Mouse (Mus musculus) liver, embryonic 11.5 days (tissue): ENCODE measurements around the gene Gstt1. TPM values are rescaled to one million over a fixed set of nuclear protein-coding genes. Genes with fewer than 3 reads are reported as not detected.
A peak's percentile ranks its signal among the peaks of the same experiment; 100 is the strongest.

Source experiments
- ATAC-seq: fragments of 200-750 bp; cut with Nextera tagmentation; replicated peaks from 2 replicates; pipeline ENCODE4 v1.8.0; 2017; ENCODE audit warnings: moderate number of reproducible peaks, mild to moderate bottlenecking, moderate TSS enrichment, moderate library complexity; ENCODE audit not compliant: low FRiP score
- DNase-seq: peaks from one replicate; pipeline ENCODE4 v3.0.0-alpha.2; 2017; ENCODE audit warnings: low spot score
- H3K27ac ChIP-seq: fragments of 300-500 bp; sonication (generic); 2 replicates; pipeline ENCODE4 v1.5.1; 2014; ENCODE audit warnings: mild to moderate bottlenecking, low read depth, low read length, control low read depth
- H3K27me3 ChIP-seq: fragments of 300-500 bp; sonication (generic); replicated peaks from 2 replicates; pipeline ENCODE4 v1.6.1; 2014; ENCODE audit warnings: low read length, mixed read lengths; ENCODE audit not compliant: control insufficient read depth, insufficient read depth
- H3K36me3 ChIP-seq: fragments of 300-500 bp; sonication (generic); 2 replicates; pipeline ENCODE4 v1.6.1; 2014; ENCODE audit warnings: mild to moderate bottlenecking, low read length, moderate library complexity, mixed read lengths; ENCODE audit not compliant: control insufficient read depth, insufficient read depth
- H3K4me1 ChIP-seq: fragments of 300-500 bp; sonication (generic); replicated peaks from 2 replicates; pipeline ENCODE4 v1.6.1; 2014; ENCODE audit warnings: low read length, mixed read lengths; ENCODE audit not compliant: control insufficient read depth, insufficient read depth
- H3K4me2 ChIP-seq: fragments of 300-500 bp; sonication (generic); 2 replicates; pipeline ENCODE4 v1.6.1; 2014; ENCODE audit warnings: mild to moderate bottlenecking, control low read depth, moderate library complexity
- H3K4me3 ChIP-seq: fragments of 300-500 bp; sonication (generic); 2 replicates; pipeline ENCODE4 v1.5.1; 2014; ENCODE audit warnings: low read depth, low read length, control low read depth
- H3K9ac ChIP-seq: fragments of 300-500 bp; sonication (generic); 2 replicates; pipeline ENCODE4 v1.6.1; 2014; ENCODE audit warnings: low read depth, low read length, control low read depth
- H3K9me3 ChIP-seq: fragments of 300-500 bp; sonication (generic); 2 replicates; pipeline ENCODE4 v1.6.1; 2016; ENCODE audit warnings: low read length, inconsistent platforms, mixed read lengths; ENCODE audit not compliant: control insufficient read depth
- WGBS: fragments of 180-500 bp; shearing (Covaris S2); extraction: QIAGEN DNeasy Blood & Tissue Kit; methylation state at CpG from one replicate; pipeline ENCODE4 v1.1.7; 2014; 5-methylcytosine and 5-hydroxymethylcytosine counted together
- polyA plus RNA-seq: library from polyadenylated mRNA; unstranded; fragments of >200 nt; fragmentation: Nextera tagmentation; extraction: Ambion mirVana; gene quantifications from 2 replicates; pipeline ENCODE4 v1.2.1, GENCODE M21; 2014

Gstt1 gene
- polyA plus RNA-seq, 1 experiment from 2014 or later: 43.0 TPM

DNA sequence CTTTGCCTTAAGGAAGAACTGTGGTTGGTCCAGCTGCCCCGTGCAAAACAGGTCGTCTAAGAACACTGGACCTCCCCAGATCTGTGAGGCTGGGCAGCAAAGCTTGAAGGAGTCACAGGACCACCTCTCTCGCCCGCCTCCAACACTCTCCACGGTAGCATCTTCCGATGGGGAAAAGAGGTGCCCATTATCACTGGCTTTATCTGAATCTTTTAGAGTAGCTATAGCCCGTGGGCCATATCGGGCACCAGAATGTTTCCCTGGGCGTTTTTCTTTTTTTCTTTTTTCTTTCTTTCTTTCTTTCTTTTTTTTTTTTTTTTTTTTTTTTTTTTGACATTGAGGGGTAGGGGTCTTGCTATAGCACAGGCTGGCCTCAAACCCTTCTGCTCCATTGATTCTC is 36.3 kb upstream of the Gstt1 start:
- peaks cover 31% of the 10 kb centered on the region for H3K4me1 ChIP-seq
- no peak for DNase-seq

DNA sequence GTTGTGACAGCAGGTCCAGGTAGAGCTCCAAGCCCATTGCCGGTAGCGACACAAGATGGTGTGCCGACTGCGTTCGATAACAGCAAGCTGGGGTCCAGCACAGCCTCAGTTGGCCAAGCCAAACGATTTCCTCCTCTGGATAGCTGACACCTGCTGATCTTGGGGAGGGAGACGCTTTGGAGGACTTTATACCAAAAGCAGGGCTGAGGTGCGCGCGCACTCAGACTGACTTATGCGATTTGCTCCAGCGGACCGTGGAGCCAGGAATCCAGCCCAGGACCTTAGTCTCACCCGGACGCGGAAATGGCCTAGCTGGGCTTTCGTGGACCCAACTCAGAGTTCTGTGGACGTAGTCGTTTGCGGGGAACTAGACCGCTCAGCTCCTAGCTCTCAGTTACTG is 35.9 kb upstream of the Gstt1 start:
- H3K27me3 ChIP-seq: no peaks in the 10 kb centered on the region
- peak overlapping the region; percentile 94 for H3K4me2 ChIP-seq
- H3K4me3 ChIP-seq: peak overlapping the region; percentile 52
- H3K9me3 ChIP-seq: no peaks in the 10 kb centered on the region
- WGBS: 1% methylated on average over 21 of the region's 21 CpGs
- ATAC-seq (peak; percentile 10; the same call in 1 of the 2 replicates), DNase-seq (peak; percentile 84)
- peak overlapping the region; percentile 63 for H3K9ac ChIP-seq
- H3K27ac ChIP-seq: peak overlapping the region; percentile 77
- H3K4me1 ChIP-seq: peaks cover 31% of the 10 kb centered on the region
- no peaks in the 10 kb centered on the region for H3K36me3 ChIP-seq

More for the DNA sequence above, 36.3 kb upstream of the Gstt1 start:
- no peaks in the 10 kb centered on the region for H3K36me3 ChIP-seq
- no peaks in the 10 kb centered on the region for H3K9me3 ChIP-seq
- H3K27me3 ChIP-seq: no peaks in the 10 kb centered on the region
- peak overlapping the region; percentile 63 for H3K9ac ChIP-seq
- ATAC-seq: no peak
- H3K27ac ChIP-seq: peak overlapping the region; percentile 77; the same call in 1 of the 2 replicates
- peak overlapping the region; percentile 52 for H3K4me3 ChIP-seq
- H3K4me2 ChIP-seq: peak overlapping the region; percentile 94
- WGBS: 8% methylated on average over 9 of the region's 9 CpGs

DNA sequence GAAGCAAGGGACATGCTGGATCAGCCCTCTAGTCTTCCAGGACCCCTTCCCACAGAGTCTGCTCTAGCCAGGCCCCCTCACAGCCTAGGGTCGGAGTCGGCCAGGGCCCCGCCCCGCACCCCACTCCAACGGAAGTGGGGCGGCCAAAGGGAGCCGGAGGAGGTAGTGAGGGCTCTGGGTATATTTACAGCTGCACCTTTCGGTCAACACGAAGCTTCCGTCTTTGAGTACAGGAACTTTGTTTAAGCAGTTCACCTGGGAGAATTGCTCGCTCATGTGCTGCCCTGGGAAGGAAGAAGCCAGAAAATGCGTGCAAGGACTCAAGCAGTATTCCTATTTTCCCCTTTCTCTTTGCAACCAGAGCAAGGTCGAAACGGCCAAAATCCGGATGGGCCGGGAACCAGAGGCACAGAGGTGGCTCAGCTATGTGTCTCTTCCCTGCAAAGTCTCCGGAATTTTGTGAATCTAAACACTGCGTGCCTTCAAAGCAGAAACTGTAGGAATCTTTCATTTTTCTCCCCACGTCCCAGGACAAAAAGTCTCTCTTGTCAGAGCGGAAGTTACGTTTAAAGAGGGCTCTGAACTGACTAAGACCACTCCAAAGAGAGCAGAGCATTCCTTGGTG is 35.2 kb upstream of the Gstt1 start:
- Histone ChIP-seq H3K9me3 (no peaks in the 10 kb centered on the region), H3K27me3 (no peaks in the 10 kb centered on the region), H3K4me3 (peak overlapping the region; percentile 52), H3K36me3 (no peaks in the 10 kb centered on the region), H3K27ac (peak overlapping the region; percentile 77; the same call in 1 of the 2 replicates), H3K9ac (peak overlapping the region; percentile 63), H3K4me2 (peak overlapping the region; percentile 94), H3K4me1 (peaks cover 31% of the 10 kb centered on the region)
- DNase-seq (no peak), ATAC-seq (no peak)
- WGBS: 14% methylated on average over 21 of the region's 21 CpGs

DNA sequence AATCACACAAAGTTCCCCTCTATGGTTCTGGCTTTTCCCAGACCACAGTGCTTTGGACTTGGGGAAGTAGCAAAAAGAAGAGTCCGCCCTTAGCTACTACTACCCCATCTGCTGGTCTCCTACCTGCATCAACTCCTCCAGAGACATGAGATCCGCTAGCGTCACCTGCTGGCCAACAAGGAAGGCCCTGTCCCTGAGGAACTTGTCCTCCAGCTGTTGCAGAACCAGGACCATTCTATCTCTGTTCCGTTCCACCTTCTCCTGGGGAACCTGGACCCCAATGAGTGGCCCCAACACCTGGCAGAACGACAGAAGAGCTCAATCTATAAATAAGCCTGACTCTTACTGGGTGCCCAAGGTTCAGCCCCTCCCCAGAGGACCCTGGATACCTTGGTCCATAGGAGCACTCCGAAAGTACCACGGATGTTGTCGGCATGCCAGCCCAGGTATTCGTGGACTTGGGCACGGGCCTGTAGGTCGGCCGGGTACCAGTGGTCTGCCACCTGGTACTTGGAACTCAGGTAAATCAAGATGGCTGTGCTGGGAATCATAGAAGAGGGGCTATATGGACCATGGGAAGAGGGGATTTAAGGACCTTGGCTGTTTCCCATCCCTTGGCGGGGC is 34.0 kb upstream of the Gstt1 start:
- Histone ChIP-seq H3K4me3 (no peak overlapping the region), H3K9ac (no peak overlapping the region), H3K4me1 (peaks cover 22% of the 10 kb centered on the region), H3K27ac (no peak overlapping the region), H3K27me3 (no peaks in the 10 kb centered on the region), H3K4me2 (no peak overlapping the region), H3K36me3 (no peaks in the 10 kb centered on the region), H3K9me3 (no peaks in the 10 kb centered on the region)
- no peak for ATAC-seq
- 52% methylated on average over 13 of the region's 13 CpGs for WGBS
- DNase-seq: peak; percentile 55

DNA sequence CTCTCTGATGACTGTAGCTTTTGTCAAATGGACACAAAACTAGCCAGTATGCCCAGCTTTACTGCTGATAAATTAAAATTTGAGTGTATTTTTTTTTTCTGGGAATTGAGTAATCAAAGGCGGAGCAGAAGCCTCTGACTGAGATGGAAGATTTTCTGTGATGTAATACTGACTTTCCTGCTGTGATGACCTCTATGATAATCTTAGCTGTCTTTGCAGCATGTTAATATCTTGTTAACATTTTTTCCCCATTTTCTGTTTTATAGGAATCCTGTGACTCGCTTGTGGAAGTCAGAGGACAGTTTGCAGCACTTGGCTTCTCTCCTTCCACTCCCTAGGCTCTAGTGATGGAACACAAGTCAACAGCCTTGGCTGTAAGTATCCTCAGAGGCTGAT is 31.9 kb upstream of the Gstt1 start:
- Histone ChIP-seq H3K27me3 (no peaks in the 10 kb centered on the region), H3K4me2 (no peak overlapping the region), H3K4me3 (no peak overlapping the region), H3K36me3 (no peaks in the 10 kb centered on the region), H3K4me1 (peaks cover 13% of the 10 kb centered on the region), H3K27ac (no peak overlapping the region), H3K9ac (no peak overlapping the region), H3K9me3 (no peaks in the 10 kb centered on the region)
- DNase-seq: no peak
- ATAC-seq: no peak
- WGBS: 85% methylated on average over 2 of the region's 2 CpGs

DNA sequence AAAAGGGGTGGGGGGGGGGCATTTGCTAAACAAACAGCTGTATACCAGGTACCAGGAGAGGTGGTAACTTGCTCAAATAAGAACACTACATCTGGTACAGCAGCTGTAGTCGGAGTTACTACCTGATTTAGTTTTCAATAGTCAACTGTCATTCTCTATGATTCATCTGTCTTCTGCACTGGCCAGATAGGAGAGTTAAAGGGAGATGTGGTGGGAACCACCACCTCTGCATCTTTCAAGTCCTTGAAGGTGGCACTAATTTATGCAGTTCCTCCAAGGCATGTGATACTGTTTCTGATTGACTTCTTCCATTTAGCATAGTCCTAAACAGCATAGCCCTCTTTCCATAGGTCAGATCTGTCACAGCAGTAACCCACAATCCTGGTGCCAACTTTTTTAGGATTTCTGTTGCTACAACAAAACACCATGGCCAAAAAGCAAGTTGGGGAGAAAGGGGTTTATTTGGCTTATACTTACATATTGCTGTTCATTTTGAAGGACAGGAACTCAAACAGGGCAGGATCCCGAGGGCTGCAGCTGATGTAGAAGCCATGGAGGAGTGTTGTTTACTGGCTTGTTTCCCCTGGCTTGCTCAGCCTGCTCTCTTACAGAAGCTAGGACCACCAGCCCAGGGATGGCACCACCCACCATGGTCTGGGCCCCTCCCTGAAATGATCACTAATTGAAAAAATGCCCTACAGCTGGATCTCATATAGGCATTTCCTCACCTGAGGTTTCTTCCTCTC is 31.3 kb upstream of the Gstt1 start:
- no peak overlapping the region for H3K9ac ChIP-seq
- ATAC-seq: no peak
- no peak overlapping the region for H3K27ac ChIP-seq
- WGBS: 57% methylated on average over 2 of the region's 2 CpGs
- H3K9me3 ChIP-seq: no peaks in the 10 kb centered on the region
- no peak overlapping the region for H3K4me2 ChIP-seq
- DNase-seq: no peak
- no peaks in the 10 kb centered on the region for H3K36me3 ChIP-seq
- no peak overlapping the region for H3K4me3 ChIP-seq
- H3K27me3 ChIP-seq: no peaks in the 10 kb centered on the region
- peaks cover 10% of the 10 kb centered on the region for H3K4me1 ChIP-seq

DNA sequence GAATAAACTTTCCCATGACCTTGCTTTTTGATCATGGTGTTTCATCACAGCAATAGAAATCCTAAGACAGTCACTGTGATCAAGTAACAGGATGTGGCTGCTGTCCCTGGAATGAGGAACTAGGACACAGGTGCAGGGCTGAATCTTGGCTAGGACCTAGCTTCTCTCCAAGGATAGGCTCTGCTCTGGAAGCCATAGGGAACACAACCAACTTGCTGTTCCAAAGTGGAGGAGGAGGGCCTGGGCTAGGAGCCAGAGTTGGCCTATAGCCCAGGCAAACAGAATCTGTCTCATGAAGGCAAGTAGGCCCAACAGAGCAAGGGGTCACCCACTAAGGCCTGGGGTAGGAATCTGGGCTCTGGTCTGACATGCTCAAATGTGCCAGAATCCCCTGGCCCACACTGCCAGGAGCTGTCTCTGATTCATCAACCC is 30.1 kb upstream of the Gstt1 start:
- ATAC-seq (no peak), DNase-seq (no peak)
- H3K36me3 ChIP-seq: no peaks in the 10 kb centered on the region
- H3K9ac ChIP-seq: no peak overlapping the region
- H3K4me2 ChIP-seq: no peak overlapping the region
- no peak overlapping the region for H3K27ac ChIP-seq
- H3K4me1 ChIP-seq: peaks cover 2% of the 10 kb centered on the region; the same call in 1 of the 2 replicates
- no peak overlapping the region for H3K4me3 ChIP-seq
- no peaks in the 10 kb centered on the region for H3K9me3 ChIP-seq
- no peaks in the 10 kb centered on the region for H3K27me3 ChIP-seq

DNA sequence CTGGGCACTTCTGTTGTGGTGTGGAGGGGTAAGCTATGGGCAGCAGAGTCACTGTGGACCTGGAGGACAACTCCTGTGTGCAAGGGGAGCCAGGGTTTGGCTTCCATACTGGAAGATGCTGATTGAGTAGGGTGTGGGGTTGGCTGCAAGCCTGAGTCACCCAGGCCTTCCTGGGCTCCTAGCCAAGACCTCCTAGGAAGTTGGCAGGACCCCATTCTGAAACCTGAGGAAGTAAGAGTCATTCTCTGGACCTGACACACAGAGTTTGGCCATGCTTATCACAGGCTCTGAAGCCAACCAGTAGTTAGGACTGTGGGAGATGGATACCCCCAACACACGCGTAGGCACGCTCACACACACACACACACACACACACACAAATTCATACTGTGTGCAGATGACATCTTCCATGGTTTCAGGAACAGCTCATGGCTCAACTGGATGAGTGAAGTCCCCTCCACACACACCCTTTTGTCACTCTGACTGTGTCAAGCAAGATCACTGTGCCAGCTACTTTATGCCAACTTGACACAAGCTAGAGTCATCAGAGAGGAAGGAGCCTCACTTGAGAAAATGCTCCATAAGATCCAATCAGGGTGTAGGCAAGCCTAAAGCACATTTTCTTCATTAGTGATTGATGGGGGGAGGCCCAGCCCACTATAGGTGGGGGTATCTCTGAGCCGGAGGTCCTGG is 29.4 kb upstream of the Gstt1 start:
- no peaks in the 10 kb centered on the region for H3K9me3 ChIP-seq
- ATAC-seq (no peak), DNase-seq (no peak)
- H3K4me1 ChIP-seq: no peaks in the 10 kb centered on the region
- H3K4me3 ChIP-seq: no peak overlapping the region
- H3K4me2 ChIP-seq: no peak overlapping the region
- no peak overlapping the region for H3K27ac ChIP-seq
- no peak overlapping the region for H3K9ac ChIP-seq
- WGBS: 94% methylated on average over 4 of the region's 4 CpGs
- H3K27me3 ChIP-seq: no peaks in the 10 kb centered on the region
- H3K36me3 ChIP-seq: no peaks in the 10 kb centered on the region
